Mouse (Mus musculus) CH12.LX (cell line): Measurements from ENCODE around the gene Rnf43. TPM values are rescaled to one million over a fixed set of nuclear protein-coding genes. Genes with fewer than 3 reads are reported as not detected.

Experiments used
- DNase-seq: peaks from one replicate; pipeline ENCODE4 v3.0.0-alpha.2; 2013; ENCODE audit errors: extremely low read depth
- H3K27ac ChIP-seq: 2 replicates; pipeline ENCODE4 v1.5.1; 2012; ENCODE audit warnings: low read depth, mild to moderate bottlenecking, control low read depth, moderate library complexity; ENCODE audit not compliant: insufficient read depth
- H3K27me3 ChIP-seq: replicated peaks from 2 replicates; pipeline ENCODE3; 2012; ENCODE audit warnings: inconsistent platforms
- H3K36me3 ChIP-seq, 2 experiments: replicated peaks in 1 of 2; 2 replicates each; pipeline versions ENCODE3 to v1.6.1; 2012; ENCODE audit warnings: inconsistent platforms in 1 of 2, low read length in 1 of 2, mild to moderate bottlenecking in 1 of 2, mixed read lengths in 1 of 2, moderate library complexity in 1 of 2; ENCODE audit not compliant: control insufficient read depth in 1 of 2, insufficient read depth in 1 of 2
- H3K4me1 ChIP-seq, 2 experiments: 2 replicates each; pipeline ENCODE4 v1.6.1; 2012; ENCODE audit warnings: inconsistent platforms in 1 of 2, moderate library complexity in 1 of 2; ENCODE audit not compliant: insufficient read depth in 2 of 2, control insufficient read depth in 1 of 2
- H3K4me2 ChIP-seq: 2 replicates; pipeline ENCODE4 v1.6.1; 2012; ENCODE audit warnings: low read depth, mild to moderate bottlenecking, control low read depth; ENCODE audit not compliant: poor library complexity, insufficient read depth, severe bottlenecking
- H3K4me3 ChIP-seq, 3 experiments: fragments of 150-350 bp in 1 of 3; sonication (generic) in 1 of 3; replicated peaks in 1 of 3; 2 replicates each; pipeline versions ENCODE3 to v1.5.1; 2011 to 2012; ENCODE audit warnings: low read depth in 2 of 3, low read length in 2 of 3, mild to moderate bottlenecking in 2 of 3, moderate library complexity in 2 of 3, control low read depth in 1 of 3, improper control_type of control experiment in 1 of 3, inconsistent platforms in 1 of 3, mixed read lengths in 1 of 3; ENCODE audit not compliant: poor library complexity in 1 of 3
- H3K79me2 ChIP-seq: replicated peaks from 2 replicates; pipeline ENCODE4 v1.6.1; 2012; ENCODE audit warnings: mild to moderate bottlenecking, moderate library complexity; ENCODE audit not compliant: control insufficient read depth, poor library complexity, insufficient read depth, severe bottlenecking; ENCODE audit errors: extremely low read depth
- H3K9ac ChIP-seq: 2 replicates; pipeline ENCODE4 v1.6.1; 2012; ENCODE audit warnings: low read depth, mild to moderate bottlenecking, control low read depth, moderate library complexity; ENCODE audit not compliant: insufficient read depth
- H3K9me3 ChIP-seq: replicated peaks from 2 replicates; pipeline ENCODE3; 2012; ENCODE audit warnings: low read length, inconsistent platforms, mixed read lengths
- CHD1 ChIP-seq: IDR thresholded peaks from 2 replicates; pipeline ENCODE4 v1.6.1; 2012; ENCODE audit warnings: low read depth, low read length, improper control_type of control experiment, inconsistent platforms
- CHD2 ChIP-seq: IDR thresholded peaks from 2 replicates; pipeline ENCODE4 v1.6.1; 2011; ENCODE audit warnings: low read length, improper control_type of control experiment
- CTCF ChIP-seq, 2 experiments: IDR thresholded peaks in 1 of 2; conservative IDR thresholded peaks in 1 of 2; 2 replicates each; pipeline ENCODE4 v1.5.1; 2011 to 2012; ENCODE audit warnings: low read depth in 2 of 2, low read length in 2 of 2, improper control_type of control experiment in 1 of 2, inconsistent platforms in 1 of 2, mild to moderate bottlenecking in 1 of 2, moderate library complexity in 1 of 2
- E2F4 ChIP-seq: IDR thresholded peaks from 2 replicates; pipeline ENCODE4 v1.6.1; 2011; ENCODE audit warnings: low read depth, low read length, improper control_type of control experiment; ENCODE audit not compliant: insufficient replicate concordance
- EP300 ChIP-seq: IDR thresholded peaks from 2 replicates; pipeline ENCODE4 v1.6.1; 2011; ENCODE audit warnings: low read length, improper control_type of control experiment
- GABPA ChIP-seq: IDR thresholded peaks from 2 replicates; pipeline ENCODE4 v1.6.1; 2012; ENCODE audit warnings: low read depth, low read length, improper control_type of control experiment, inconsistent platforms; ENCODE audit not compliant: insufficient replicate concordance
- HCFC1 ChIP-seq: IDR thresholded peaks from 2 replicates; pipeline ENCODE4 v1.6.1; 2012; ENCODE audit warnings: low read depth, mild to moderate bottlenecking, inconsistent platforms, low read length, improper control_type of control experiment
- IRF4 ChIP-seq: IDR thresholded peaks from 2 replicates; pipeline ENCODE4 v1.6.1; 2014; ENCODE audit warnings: low read depth, mild to moderate bottlenecking, inconsistent platforms, low read length, improper control_type of control experiment
- JUN ChIP-seq: IDR thresholded peaks from 2 replicates; pipeline ENCODE4 v1.6.1; 2011; ENCODE audit warnings: low read depth, mild to moderate bottlenecking, low read length, improper control_type of control experiment, moderate library complexity; ENCODE audit not compliant: insufficient read depth
- JUND ChIP-seq: conservative IDR thresholded peaks from 2 replicates; pipeline ENCODE4 v1.6.1; 2011; ENCODE audit warnings: low read depth, low read length, improper control_type of control experiment
- MEF2A ChIP-seq: IDR thresholded peaks from 2 replicates; pipeline ENCODE4 v1.6.1; 2014; ENCODE audit warnings: low read depth, mild to moderate bottlenecking, inconsistent platforms, low read length, improper control_type of control experiment, borderline replicate concordance
- MXI1 ChIP-seq: IDR thresholded peaks from 2 replicates; pipeline ENCODE4 v1.6.1; 2011; ENCODE audit warnings: mild to moderate bottlenecking, low read depth, low read length, improper control_type of control experiment
- MYC ChIP-seq: IDR thresholded peaks from 2 replicates; pipeline ENCODE4 v1.6.1; 2011; ENCODE audit warnings: low read depth, mild to moderate bottlenecking, improper control_type of control experiment, low read length
- NRF1 ChIP-seq: IDR thresholded peaks from 2 replicates; pipeline ENCODE4 v1.6.1; 2014; ENCODE audit warnings: low read depth, mild to moderate bottlenecking, inconsistent platforms, low read length, improper control_type of control experiment, moderate library complexity
- PAX5 ChIP-seq: IDR thresholded peaks from 2 replicates; pipeline ENCODE4 v1.6.1; 2012; ENCODE audit warnings: low read length, inconsistent platforms, mixed read lengths
- POLR2A ChIP-seq: IDR thresholded peaks from 2 replicates; pipeline ENCODE4 v1.6.1; 2011; ENCODE audit warnings: low read depth, mild to moderate bottlenecking, improper control_type of control experiment, low read length
- POLR2AphosphoS2 ChIP-seq: IDR thresholded peaks from 2 replicates; pipeline ENCODE4 v1.6.1; 2011; ENCODE audit warnings: low read depth, low read length, improper control_type of control experiment
- RAD21 ChIP-seq: IDR thresholded peaks from 2 replicates; pipeline ENCODE4 v1.6.1; 2011; ENCODE audit warnings: low read depth, mild to moderate bottlenecking, low read length, improper control_type of control experiment, moderate library complexity
- SIN3A ChIP-seq: IDR thresholded peaks from 2 replicates; pipeline ENCODE4 v1.6.1; 2012; ENCODE audit warnings: low read length, improper control_type of control experiment, inconsistent platforms
- SMC3 ChIP-seq: IDR thresholded peaks from 2 replicates; pipeline ENCODE4 v1.6.1; 2011; ENCODE audit warnings: low read depth, low read length, improper control_type of control experiment
- TBP ChIP-seq: conservative IDR thresholded peaks from 2 replicates; pipeline ENCODE4 v1.6.1; 2011; ENCODE audit warnings: low read depth, low read length, improper control_type of control experiment
- USF2 ChIP-seq: conservative IDR thresholded peaks from 2 replicates; pipeline ENCODE4 v1.6.1; 2011; ENCODE audit warnings: low read depth, low read length, improper control_type of control experiment
- ZKSCAN1 ChIP-seq: IDR thresholded peaks from 2 replicates; pipeline ENCODE4 v1.6.1; 2012; ENCODE audit warnings: low read depth, inconsistent platforms, low read length, improper control_type of control experiment, borderline replicate concordance
- ZMIZ1 ChIP-seq: IDR thresholded peaks from 2 replicates; pipeline ENCODE4 v1.6.1; 2012; ENCODE audit warnings: low read depth, mild to moderate bottlenecking, inconsistent platforms, low read length, improper control_type of control experiment
- dilution Hi-C: fragments of 300-500 bp; cut with MboI; formaldehyde crosslinking; loops from 2 replicates; pipeline ENCODE4 v1.14.3; 2020; ENCODE audit warnings: low sequenced_read_pairs; ENCODE audit not compliant: extremely low pct_unique_long_range_greater_than_20kb, extremely low pct_ligation_motif_present
- in situ Hi-C: fragments of 300-500 bp; cut with MboI; formaldehyde crosslinking; loops from 3 replicates; pipeline ENCODE4 v1.14.3; 2019; ENCODE audit warnings: low sequenced_read_pairs, low pct_ligation_motif_present, low pct_unique_long_range_greater_than_20kb, mixed read lengths
- polyA plus RNA-seq: library from polyadenylated mRNA; unstranded; fragments of >175 nt; gene quantifications from 2 replicates; pipeline ENCODE4 v1.2.1, GENCODE M21; 2012; ENCODE audit warnings: low read depth; ENCODE audit not compliant: insufficient read length
- total RNA-seq, 2 experiments: library from RNA; depleted of rRNA; stranded (reverse); fragments of 300-350 nt in 1 of 2; fragments of >200 nt in 1 of 2; gene quantifications; 2 replicates each; pipeline ENCODE4 v1.2.3; 2012 to 2014

Rnf43 gene
- total and polyA plus RNA-seq, 3 experiments: 12.2 to 27.7 (median 26.3) TPM

GRCm38 (mm10) chr11:87730652-87731310 is 68.3 kb downstream of the Rnf43 start:
- H3K9me3 ChIP-seq: no peaks in the 10 kb centered on the region
- no peaks in the 10 kb centered on the region; the same call in 1 of the 2 replicates for H3K79me2 ChIP-seq
- peaks cover 0 to 19% of the 10 kb centered on the region in 2 experiments; a peak in 2 of 4 replicates for H3K4me1 ChIP-seq
- no peak overlapping the region for H3K4me2 ChIP-seq
- dilution Hi-C loops: no loop called here
- no peaks in the 10 kb centered on the region for H3K27me3 ChIP-seq
- H3K27ac ChIP-seq: no peak overlapping the region
- H3K36me3 ChIP-seq: peaks cover 84 to 95% of the 10 kb centered on the region in 2 experiments
- in situ Hi-C loops: no loop called here
- no peak for DNase-seq
- no peak overlapping the region for H3K4me3 ChIP-seq
- TF ChIP-seq RAD21: no peak
- no peak for TF ChIP-seq CHD2
- no peak for TF ChIP-seq SMC3
- no peak for TF ChIP-seq USF2
- TF ChIP-seq JUN: no peak
- no peak for TF ChIP-seq SIN3A
- TF ChIP-seq HCFC1: no peak
- TF ChIP-seq MEF2A: no peak
- no peak for TF ChIP-seq MYC
- TF ChIP-seq MXI1: no peak
- no peak for TF ChIP-seq EP300
- no peak for TF ChIP-seq ZMIZ1
- no peak for TF ChIP-seq JUND
- TF ChIP-seq, all 38 proteins: peak for 0
- no peak overlapping the region for H3K9ac ChIP-seq

GRCm38 (mm10) chr11:87734346-87734745 is 71.8 kb downstream of the Rnf43 start:
- DNase-seq: no peak
- H3K27me3 ChIP-seq: no peaks in the 10 kb centered on the region
- H3K4me3 ChIP-seq: no peak overlapping the region
- H3K4me1 ChIP-seq: peaks cover 4 to 37% of the 10 kb centered on the region in 2 experiments; a peak in 3 of 4 replicates
- dilution Hi-C loops: no loop called here
- TF ChIP-seq USF2 (no peak), CHD2 (no peak), POLR2A (no peak), ZMIZ1 (no peak), SMC3 (no peak), CTCF (conservative IDR thresholded peaks at IDR 0.05 in 1 of 2, IDR thresholded peaks at IDR 0.05 in 1 of 2; ENCODE audit: low read depth in 2 of 2, low read length in 2 of 2) (no peak), TBP (no peak), MEF2A (no peak), CHD1 (no peak), NRF1 (no peak), IRF4 (no peak), ZKSCAN1 (no peak), E2F4 (no peak), POLR2AphosphoS2 (no peak), GABPA (no peak), PAX5 (no peak)
- peaks cover 16% of the 10 kb centered on the region for H3K79me2 ChIP-seq
- peaks cover 53 to 65% of the 10 kb centered on the region in 2 experiments for H3K36me3 ChIP-seq
- no peak overlapping the region for H3K27ac ChIP-seq
- in situ Hi-C loops: no loop called here
- H3K9me3 ChIP-seq: no peaks in the 10 kb centered on the region
- H3K4me2 ChIP-seq: no peak overlapping the region
- H3K9ac ChIP-seq: no peak overlapping the region
